Mouse (Mus musculus) liver, adult 2 months (tissue): ENCODE results near the gene Ssh3.

Source experiments
- CTCF ChIP-seq: fragments of 200-500 bp; IDR thresholded peaks from 2 replicates; pipeline ENCODE4 v1.5.1; 2011; ENCODE audit warnings: low read depth, low read length, control low read depth
- POLR2A ChIP-seq: fragments of 200-500 bp; IDR thresholded peaks from 2 replicates; pipeline ENCODE4 v1.6.1; 2011; ENCODE audit warnings: low read length, control low read depth; ENCODE audit not compliant: insufficient read depth; ENCODE audit errors: extremely low read depth

DNA sequence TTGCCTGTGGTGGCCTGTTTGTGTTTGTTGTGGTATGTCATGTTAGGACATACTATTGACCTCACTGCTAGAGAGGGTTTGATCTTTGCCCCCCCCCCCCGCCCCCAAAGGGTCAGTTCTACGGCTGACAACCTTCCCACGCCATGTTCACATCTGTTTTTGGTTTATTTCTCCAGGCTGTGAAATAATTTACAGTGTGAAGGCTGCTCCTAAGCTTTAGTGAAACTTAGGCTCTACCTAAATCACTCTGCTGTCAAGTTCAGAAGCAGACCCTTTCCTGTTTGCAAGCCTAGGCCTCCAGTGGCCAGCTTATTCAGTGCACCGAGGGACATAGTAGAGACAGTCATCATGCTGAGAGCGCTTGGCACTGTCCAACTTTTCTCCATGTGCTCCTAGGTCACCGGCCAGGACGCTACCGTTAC is 28.7 kb downstream of the Ssh3 start:
- TF ChIP-seq POLR2A = no peak
- TF ChIP-seq CTCF = no peak
